Mouse (Mus musculus) heart, adult 2 months (tissue): Measurements from ENCODE around the gene Slit3. TPM values are rescaled to one million over a fixed set of nuclear protein-coding genes. Genes with fewer than 3 reads are reported as not detected.
A peak's percentile ranks its signal among the peaks of the same experiment; 100 is the strongest.

Experiments used
- DNase-seq, 2 experiments: peaks; one replicate each; pipeline ENCODE4 v3.0.0; 2021
- H3K27ac ChIP-seq: fragments of 200-600 bp; 2 replicates; pipeline ENCODE4 v1.8.1; 2022
- H3K27me3 ChIP-seq: fragments of 200-500 bp; 2 replicates; pipeline ENCODE4 v1.6.1; 2012; ENCODE audit warnings: mild to moderate bottlenecking, low read length, inconsistent platforms, mixed read lengths; ENCODE audit not compliant: control insufficient read depth, insufficient read depth
- H3K36me3 ChIP-seq: fragments of 200-500 bp; 2 replicates; pipeline ENCODE4 v1.6.1; 2012; ENCODE audit warnings: low read length, inconsistent platforms; ENCODE audit not compliant: control insufficient read depth, insufficient read depth
- H3K4me1 ChIP-seq: fragments of 200-500 bp; 2 replicates; pipeline ENCODE4 v1.6.1; 2011; ENCODE audit warnings: low read length; ENCODE audit not compliant: control insufficient read depth, insufficient read depth
- H3K4me3 ChIP-seq: fragments of 200-600 bp; 2 replicates; pipeline ENCODE4 v1.8.1; 2022
- H3K79me2 ChIP-seq: fragments of 200-500 bp; replicated peaks from 2 replicates; pipeline ENCODE4 v1.6.1; 2012; ENCODE audit warnings: mild to moderate bottlenecking, inconsistent platforms, low read length, moderate library complexity, mixed read lengths; ENCODE audit not compliant: control insufficient read depth, insufficient read depth
- H3K9ac ChIP-seq: fragments of 200-500 bp; 2 replicates; pipeline ENCODE4 v1.6.1; 2012; ENCODE audit warnings: low read depth, mild to moderate bottlenecking, control low read depth, inconsistent platforms, low read length, mixed read lengths
- CTCF ChIP-seq: fragments of 200-600 bp; IDR thresholded peaks from 2 replicates; pipeline ENCODE4 v1.8.1; 2022; ENCODE audit warnings: antibody characterized with exemption, mild to moderate bottlenecking, moderate library complexity
- EP300 ChIP-seq: fragments of 200-500 bp; IDR thresholded peaks from 2 replicates; pipeline ENCODE4 v1.6.1; 2011; ENCODE audit warnings: low read depth, low read length, control low read depth; ENCODE audit not compliant: insufficient read depth
- POLR2A ChIP-seq: fragments of 200-500 bp; IDR thresholded peaks from 2 replicates; pipeline ENCODE4 v1.6.1; 2011; ENCODE audit warnings: mild to moderate bottlenecking, low read depth, low read length, control low read depth; ENCODE audit not compliant: insufficient read depth
- WGBS: fragments of 180-500 bp; shearing (Covaris S2); methylation state at CpG from one replicate; pipeline ENCODE4 v1.1.7; 2018; 5-methylcytosine and 5-hydroxymethylcytosine counted together
- intact Hi-C: fragments of 180-260 bp; cut with DNase I; formaldehyde crosslinking; loops from one replicate; pipeline ENCODE4 v1.15.1; 2025
- polyA plus RNA-seq: library from polyadenylated mRNA; depleted of rRNA; stranded (reverse); fragments of >200 nt; gene quantifications from 2 replicates; pipeline ENCODE4 v1.2.3, GENCODE M21; 2012
- total RNA-seq, 2 experiments: library from RNA; stranded (reverse); gene quantifications; 2 replicates each; pipeline ENCODE4 v1.2.3; 2021

The Slit3 gene
- total and polyA plus RNA-seq, 3 experiments: 12.3 to 15.8 (median 14.6) TPM

- Histone ChIP-seq H3K79me2 (no peaks in the 10 kb centered on the region), H3K27ac (no peak overlapping the region), H3K27me3 (no peaks in the 10 kb centered on the region), H3K36me3 (no peaks in the 10 kb centered on the region), H3K9ac (no peak overlapping the region), H3K4me3 (no peak overlapping the region), H3K4me1 (no peaks in the 10 kb centered on the region; the same call in 1 of the 2 replicates)
- 78% methylated on average over 9 of the region's 9 CpGs for WGBS
- intact Hi-C loops: no loop called here
- no peak for DNase-seq
- TF ChIP-seq EP300: no peak
- no peak for TF ChIP-seq CTCF
- no peak for TF ChIP-seq POLR2A
Measured at GRCm38 (mm10) chr11:35389780-35390435, 268.9 kb downstream of the Slit3 start.

- peaks cover 4% of the 10 kb centered on the region for H3K4me1 ChIP-seq
- no peak overlapping the region for H3K27ac ChIP-seq
- DNase-seq: no peak
- no peak for TF ChIP-seq CTCF
- no peak for TF ChIP-seq EP300
- no peak for TF ChIP-seq POLR2A
- H3K79me2 ChIP-seq: no peaks in the 10 kb centered on the region
- intact Hi-C loops: no loop called here
- H3K4me3 ChIP-seq: no peak overlapping the region
- H3K9ac ChIP-seq: no peak overlapping the region
- no peaks in the 10 kb centered on the region for H3K36me3 ChIP-seq
- no peaks in the 10 kb centered on the region for H3K27me3 ChIP-seq
- WGBS: 50% methylated on average over 5 of the region's 5 CpGs
Measured at GRCm38 (mm10) chr11:35393815-35394214, 272.8 kb downstream of the Slit3 start.

GRCm38 (mm10) chr11:35395376-35395775 lies 274.4 kb downstream of the Slit3 start:
- intact Hi-C loops: no loop called here
- no peak overlapping the region for H3K9ac ChIP-seq
- no peak overlapping the region for H3K4me3 ChIP-seq
- no peaks in the 10 kb centered on the region for H3K27me3 ChIP-seq
- H3K36me3 ChIP-seq: no peaks in the 10 kb centered on the region
- DNase-seq: peak; percentile 52 to 77
- TF ChIP-seq EP300 (no peak), POLR2A (no peak), CTCF (no peak)
- WGBS: 15% methylated on average over 8 of the region's 8 CpGs
- H3K79me2 ChIP-seq: no peaks in the 10 kb centered on the region
- peaks cover 4% of the 10 kb centered on the region for H3K4me1 ChIP-seq
- H3K27ac ChIP-seq: no peak overlapping the region

- no peak for TF ChIP-seq CTCF
- no peak for DNase-seq
- intact Hi-C loops: no loop called here
- Histone ChIP-seq H3K4me3 (no peak overlapping the region), H3K27me3 (no peaks in the 10 kb centered on the region), H3K9ac (no peak overlapping the region), H3K4me1 (peaks cover 4% of the 10 kb centered on the region), H3K27ac (no peak overlapping the region), H3K79me2 (no peaks in the 10 kb centered on the region), H3K36me3 (no peaks in the 10 kb centered on the region)
- WGBS: 72% methylated on average over 5 of the region's 5 CpGs
Measured at GRCm38 (mm10) chr11:35398353-35398752, 277.3 kb downstream of the Slit3 start.

GRCm38 (mm10) chr11:35403516-35403915 lies 282.5 kb downstream of the Slit3 start:
- DNase-seq: no peak
- intact Hi-C loops: no loop called here
- TF ChIP-seq CTCF (no peak), POLR2A (no peak), EP300 (no peak)
- Histone ChIP-seq H3K27ac (no peak overlapping the region), H3K4me1 (peaks cover 2% of the 10 kb centered on the region; the same call in 1 of the 2 replicates), H3K79me2 (no peaks in the 10 kb centered on the region), H3K36me3 (no peaks in the 10 kb centered on the region), H3K27me3 (no peaks in the 10 kb centered on the region), H3K4me3 (no peak overlapping the region), H3K9ac (no peak overlapping the region)
- WGBS: 84% methylated on average over 9 of the region's 9 CpGs

GRCm38 (mm10) chr11:35406045-35406444 lies 285.0 kb downstream of the Slit3 start:
- intact Hi-C loops: loop anchor here (2.0 to 5.0 kb wide), 2 partner anchors 525 to 564 kb away; no protein-coding TSS in a partner anchor
- H3K27me3 ChIP-seq: no peaks in the 10 kb centered on the region
- TF ChIP-seq CTCF (no peak), EP300 (no peak), POLR2A (no peak)
- no peak overlapping the region for H3K9ac ChIP-seq
- H3K4me1 ChIP-seq: peaks cover 2% of the 10 kb centered on the region; the same call in 1 of the 2 replicates
- no peaks in the 10 kb centered on the region for H3K36me3 ChIP-seq
- 63% methylated on average over 3 of the region's 3 CpGs for WGBS
- H3K27ac ChIP-seq: no peak overlapping the region
- H3K4me3 ChIP-seq: no peak overlapping the region
- DNase-seq: no peak
- H3K79me2 ChIP-seq: no peaks in the 10 kb centered on the region
